Mouse (Mus musculus) gastrocnemius, postnatal 10 days (tissue): ENCODE measurements around the gene Eif6. TPM values are rescaled to one million over a fixed set of nuclear protein-coding genes. Genes with fewer than 3 reads are reported as not detected.
"Not testable (repeated sequence)": the region's sequence is repeated elsewhere in the genome, so short reads cannot be mapped to it uniquely, and the experiment has no call there.

Source experiments
- DNase-seq: peaks from one replicate; pipeline ENCODE4 v3.0.0; 2021; ENCODE audit warnings: mixed read lengths
- long read RNA-seq, 2 experiments: library from polyadenylated mRNA; stranded (forward); transcript quantifications; one replicate each; pipeline ENCODE4 v2.0.0; 2021
- total RNA-seq, 2 experiments: library from RNA; stranded (reverse); gene quantifications; 2 replicates each; pipeline ENCODE4 v1.2.3; 2021

Gene Eif6
- total RNA-seq: 10 to 100 TPM; 58.0 to 63.8 TPM
- long read RNA-seq, experiment 1, transcript Eif6-201 (6 exons, 1,500 nt): major isoform, 79 of 84 reads
- long read RNA-seq, experiment 1, partial matches to known transcripts: 2 of 84 reads
- long read RNA-seq, experiment 1, other reads (novel, unspliced or antisense): 2 of 84 reads
- long read RNA-seq, experiment 2, transcript Eif6-201 (6 exons, 1,500 nt): major isoform, 76 of 79 reads
- long read RNA-seq, experiment 2, partial matches to known transcripts: 1 of 79 reads
- long read RNA-seq, experiment 2, other reads (novel, unspliced or antisense): 0 of 79 reads

GRCm38 (mm10) chr2:155826630-155827424 lies at the start of gene Eif6:
Gene Eif6, minus strand, starts transcription at chr2:155826925.
- peak; percentile 74 for DNase-seq

DNA sequence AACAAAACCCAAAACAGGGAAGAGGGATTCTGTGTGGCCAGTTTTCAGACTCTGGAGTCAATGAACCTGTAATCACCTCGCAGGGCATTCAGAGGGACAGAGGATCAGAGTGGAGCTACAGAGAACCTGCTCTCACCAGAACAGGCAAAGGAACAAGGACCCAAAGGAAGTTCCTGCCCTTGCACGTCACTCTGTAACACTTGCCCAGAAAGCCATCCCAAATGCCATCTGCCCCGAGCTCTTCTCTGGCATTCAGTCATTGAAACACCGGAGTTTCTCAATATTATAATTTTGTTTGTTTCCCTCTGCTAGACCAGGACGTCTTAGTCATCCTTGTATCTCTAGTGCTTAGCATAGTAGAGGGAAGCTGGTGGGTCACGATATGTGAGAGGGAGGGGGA lies 46.9 kb upstream of the Eif6 start:
- DNase-seq: no peak

DNA sequence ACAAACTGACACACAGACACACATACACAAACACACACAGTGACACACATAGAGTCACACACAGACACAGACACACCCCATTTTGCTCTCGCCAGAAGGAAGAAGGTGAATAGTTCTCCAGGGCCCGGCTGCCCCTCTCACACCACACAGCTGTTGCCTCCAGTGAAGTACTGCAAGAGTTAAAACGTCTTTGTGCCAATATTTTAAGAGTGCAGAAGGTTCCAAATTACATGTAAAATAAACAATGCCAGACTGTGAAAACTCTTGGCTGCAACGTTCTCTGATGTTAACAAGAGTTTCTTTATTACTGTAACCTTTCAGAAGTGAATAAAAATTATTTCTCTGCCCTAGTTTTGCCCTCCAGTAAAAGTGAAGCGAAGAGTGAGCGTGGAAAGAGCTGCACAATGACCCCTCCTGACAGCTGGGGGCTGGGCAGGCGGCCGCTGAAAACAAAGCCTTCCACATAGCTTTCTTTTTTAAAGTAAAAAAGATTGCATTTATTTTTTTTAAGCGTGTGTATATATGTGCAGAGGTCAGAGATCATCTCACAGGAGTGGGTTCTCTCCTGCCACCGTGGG lies 46.3 kb upstream of the Eif6 start:
- DNase-seq: no peak

- no peak for DNase-seq
These were observed 45.8 kb upstream of the Eif6 start for GRCm38 (mm10) chr2:155872486-155872885.

- no peak for DNase-seq
These were observed 43.0 kb upstream of the Eif6 start for GRCm38 (mm10) chr2:155869772-155870171.

GRCm38 (mm10) chr2:155868320-155868719 lies 41.6 kb upstream of the Eif6 start:
- DNase-seq: no peak

- DNase-seq: no peak
These were observed 36.7 kb upstream of the Eif6 start for GRCm38 (mm10) chr2:155863301-155863867.

- DNase-seq: no peak
These were observed 36.0 kb upstream of the Eif6 start for GRCm38 (mm10) chr2:155862573-155863300.

DNA sequence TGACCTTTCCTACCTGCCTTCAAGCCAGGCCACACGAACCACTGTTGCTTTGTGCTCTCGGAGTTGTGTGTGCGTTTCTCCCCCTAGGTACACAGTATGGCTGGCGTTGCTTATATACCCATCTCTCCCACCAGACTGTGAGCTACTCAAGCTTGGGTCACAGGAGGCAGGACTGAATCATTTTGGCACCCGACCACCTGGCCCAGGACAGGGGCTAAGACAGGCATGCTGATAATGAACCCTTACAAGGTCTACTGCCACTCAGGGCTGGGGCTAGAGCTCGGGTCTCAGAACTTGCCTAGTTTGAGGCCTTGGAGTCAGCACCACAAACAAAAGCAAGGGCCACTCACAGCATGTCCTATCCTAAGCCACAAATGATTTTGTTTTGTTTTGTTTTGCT lies 34.9 kb upstream of the Eif6 start:
- no peak for DNase-seq

DNA sequence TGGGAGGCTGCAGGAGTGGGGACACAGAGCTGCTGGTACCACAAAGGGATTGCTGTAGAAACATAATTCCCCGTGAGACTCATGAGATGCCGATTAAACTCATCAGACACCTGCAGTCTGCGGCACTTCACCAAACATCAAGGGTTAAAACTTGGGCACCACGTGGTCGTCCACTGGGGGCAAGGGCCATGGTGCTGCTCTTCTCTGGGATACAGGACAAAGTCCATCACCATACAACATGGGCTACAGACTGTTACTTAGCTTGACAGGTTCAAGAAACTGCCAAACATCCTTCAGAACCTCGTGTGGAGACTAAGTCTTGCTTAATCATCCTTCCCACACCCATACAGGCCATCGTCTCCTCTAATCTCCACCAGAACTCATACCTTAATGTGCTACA lies 33.4 kb upstream of the Eif6 start:
- no peak for DNase-seq

- DNase-seq: no peak
These were observed 25.8 kb upstream of the Eif6 start for GRCm38 (mm10) chr2:155852536-155852935.

- DNase-seq: no peak
These were observed 23.4 kb upstream of the Eif6 start for GRCm38 (mm10) chr2:155850120-155850519.

- no peak for DNase-seq
These were observed 22.7 kb upstream of the Eif6 start for GRCm38 (mm10) chr2:155849464-155849863.

- DNase-seq: peak; percentile 81
These were observed 21.6 kb upstream of the Eif6 start for GRCm38 (mm10) chr2:155848291-155848690.

GRCm38 (mm10) chr2:155846930-155847329 lies 20.2 kb upstream of the Eif6 start:
- no peak for DNase-seq

GRCm38 (mm10) chr2:155838961-155839360 lies 12.2 kb upstream of the Eif6 start:
- no peak for DNase-seq

- DNase-seq: no peak
These were observed 11.2 kb upstream of the Eif6 start for GRCm38 (mm10) chr2:155837961-155838360.

GRCm38 (mm10) chr2:155834732-155835131 lies 8.0 kb upstream of the Eif6 start, which contains the start of gene Fam83c:
Gene Fam83c, minus strand, starts transcription at chr2:155834854.
- no peak for DNase-seq

DNA sequence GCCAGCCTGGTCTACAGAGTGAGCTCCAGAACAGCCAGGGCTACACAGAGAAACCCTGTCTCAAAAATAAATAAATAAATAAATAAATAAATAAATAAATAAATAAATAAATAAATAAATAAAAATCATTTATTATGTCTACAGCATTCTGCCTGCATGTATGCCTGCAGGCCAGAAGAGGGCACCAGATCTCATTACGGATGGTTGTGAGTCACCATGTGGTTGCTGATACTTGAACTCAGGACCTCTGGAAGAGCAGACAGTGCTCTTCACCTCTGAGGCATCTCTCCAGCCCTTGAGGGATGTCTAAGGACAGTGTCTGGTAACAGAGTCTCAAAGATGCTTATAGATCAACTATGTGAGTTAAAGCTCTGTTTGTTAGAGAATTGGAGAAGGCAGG lies 5.4 kb upstream of the Eif6 start:
- not testable (repeated sequence) for DNase-seq

- no peak for DNase-seq
These were observed 4.6 kb upstream of the Eif6 start for GRCm38 (mm10) chr2:155831302-155831701.

DNA sequence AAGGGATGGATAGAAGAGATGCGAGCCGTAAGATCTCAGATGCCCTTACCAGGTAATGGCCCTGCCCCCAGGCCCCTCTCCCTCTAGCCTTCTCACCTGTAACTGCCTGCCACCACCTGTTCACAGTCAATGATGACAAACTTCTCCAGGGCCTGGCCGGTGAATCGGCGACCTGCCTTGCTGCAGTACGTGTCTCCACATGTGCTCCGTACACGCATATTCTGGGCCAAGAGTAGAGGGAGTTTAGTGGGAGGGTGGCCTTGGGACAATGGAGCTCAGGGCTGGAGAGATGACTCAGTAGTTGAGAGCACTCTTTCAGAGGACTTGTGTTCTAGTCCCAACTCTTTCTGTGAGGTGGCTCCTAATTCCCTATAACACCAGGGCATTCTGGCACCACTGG lies 4.1 kb upstream of the Eif6 start:
- DNase-seq: no peak
